Mouse (Mus musculus): Measurements from ENCODE around the gene Tgfbr3. TPM values are rescaled to one million over a fixed set of nuclear protein-coding genes. Genes with fewer than 3 reads are reported as not detected.

Tgfbr3 gene
- polyA plus RNA-seq, 1 experiment from 2014 or later: 19.2 TPM

DNA sequence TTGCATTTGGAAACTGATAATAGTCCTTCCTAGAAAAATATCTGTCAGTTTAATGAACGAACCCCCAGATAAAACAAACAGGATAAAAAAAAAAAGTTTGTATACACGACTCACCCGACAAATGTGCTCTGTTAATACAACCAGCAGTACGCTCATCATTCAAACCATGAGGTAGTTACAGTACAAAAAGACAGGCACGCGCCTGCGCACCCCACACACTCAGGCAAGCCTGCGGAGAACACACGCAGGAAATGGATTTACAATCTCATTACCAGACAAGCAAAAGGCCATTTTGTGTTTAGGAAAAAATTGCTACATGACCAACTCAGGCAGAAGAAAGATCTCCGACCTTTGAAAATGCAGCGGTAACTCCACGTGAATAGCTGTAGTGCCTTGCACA is 182.6 kb downstream of the Tgfbr3 start:
- no peak for ATAC-seq
- 76% methylated on average over 12 of the region's 12 CpGs for WGBS (ENCODE audit: insufficient replicate concordance)
- Histone ChIP-seq H3K4me3 (no peak overlapping the region), H3K27ac (no peak overlapping the region), H3K9me3 (replicated peaks) (no peaks in the 10 kb centered on the region), H3K27me3 (replicated peaks) (no peaks in the 10 kb centered on the region), H3K4me1 (peaks cover 22% of the 10 kb centered on the region), H3K9ac (no peak overlapping the region), H3K4me2 (no peak overlapping the region), H3K36me3 (peaks cover 13% of the 10 kb centered on the region)

DNA sequence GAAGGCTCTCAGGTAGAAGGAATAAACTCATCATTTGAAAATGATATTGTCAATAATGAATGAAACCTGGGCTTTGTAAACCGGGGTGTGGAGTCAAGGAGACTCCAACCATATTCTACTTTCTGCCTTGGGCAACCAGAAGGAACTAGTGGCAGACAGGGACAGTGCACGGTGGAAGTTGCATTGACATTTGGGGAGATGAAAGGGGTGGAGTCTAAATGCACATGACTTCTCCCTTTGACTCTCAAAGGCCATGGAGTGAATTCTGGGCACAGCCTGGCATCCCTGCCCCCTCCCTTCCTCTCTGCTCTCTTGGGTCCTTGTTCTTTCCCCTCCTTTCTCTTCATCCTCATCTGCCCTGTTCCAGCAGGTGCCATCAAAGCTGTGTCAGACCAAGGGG is 183.3 kb downstream of the Tgfbr3 start:
- Histone ChIP-seq H3K4me2 (no peak overlapping the region), H3K36me3 (peaks cover 13% of the 10 kb centered on the region), H3K27me3 (replicated peaks) (no peaks in the 10 kb centered on the region), H3K4me3 (no peak overlapping the region), H3K4me1 (peaks cover 17% of the 10 kb centered on the region), H3K9me3 (replicated peaks) (no peaks in the 10 kb centered on the region), H3K9ac (no peak overlapping the region), H3K27ac (no peak overlapping the region)
- ATAC-seq: no peak
- WGBS (ENCODE audit: insufficient replicate concordance): 49% methylated on average over 2 of the region's 2 CpGs

DNA sequence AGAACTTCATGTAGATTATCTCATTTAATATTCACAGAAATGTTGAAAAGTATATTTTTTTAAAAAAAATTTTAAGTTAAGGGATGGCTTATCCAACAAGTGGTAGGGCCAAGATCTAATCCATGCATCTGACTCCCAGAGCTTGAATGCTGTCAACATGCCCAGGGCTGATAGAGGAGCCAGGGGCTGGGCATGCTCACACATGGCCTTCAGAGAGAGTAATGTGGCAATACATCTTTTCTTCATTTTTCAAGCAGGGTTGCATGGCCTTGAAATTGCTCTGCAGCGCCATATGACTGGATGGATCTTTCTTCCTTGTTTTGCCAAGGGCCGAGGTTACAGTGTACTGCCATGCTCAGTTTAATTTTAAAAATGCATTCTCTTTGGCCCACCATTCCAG is 185.8 kb downstream of the Tgfbr3 start:
- Histone ChIP-seq H3K4me3 (no peak overlapping the region), H3K4me1 (peaks cover 5% of the 10 kb centered on the region; the same call in 1 of the 2 replicates), H3K9me3 (replicated peaks) (no peaks in the 10 kb centered on the region), H3K4me2 (no peak overlapping the region), H3K9ac (no peak overlapping the region), H3K27ac (no peak overlapping the region), H3K36me3 (peaks cover 3% of the 10 kb centered on the region; the same call in 1 of the 2 replicates), H3K27me3 (replicated peaks) (no peaks in the 10 kb centered on the region)
- no peak for ATAC-seq
- 81% methylated on average over 2 of the region's 2 CpGs for WGBS (ENCODE audit: insufficient replicate concordance)

DNA sequence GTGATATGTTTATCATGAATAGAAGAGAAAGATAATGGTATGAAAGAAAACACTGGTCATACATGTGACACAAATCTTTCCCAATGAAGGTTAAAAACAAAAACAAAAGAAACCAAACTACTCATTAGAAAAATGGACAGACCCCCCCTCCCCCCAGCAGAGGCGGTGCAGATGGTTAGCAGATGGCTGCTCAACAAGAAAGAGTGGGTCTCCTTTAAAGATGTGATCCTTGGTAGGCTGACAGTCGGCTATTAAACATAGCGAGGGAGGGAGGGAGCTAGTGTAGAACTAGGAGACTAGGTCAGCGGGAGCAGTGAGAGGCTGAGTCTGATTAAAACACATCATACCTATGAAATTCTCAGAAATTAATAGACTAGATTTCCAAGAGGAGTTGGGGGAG is 186.5 kb downstream of the Tgfbr3 start:
- no peak overlapping the region for H3K4me2 ChIP-seq
- H3K27ac ChIP-seq: no peak overlapping the region
- no peak overlapping the region for H3K4me3 ChIP-seq
- ATAC-seq: no peak
- no peak overlapping the region for H3K9ac ChIP-seq
- 66% methylated on average over 4 of the region's 4 CpGs for WGBS (ENCODE audit: insufficient replicate concordance)
- H3K4me1 ChIP-seq: peaks cover 7% of the 10 kb centered on the region
- no peaks in the 10 kb centered on the region for H3K9me3 ChIP-seq (replicated peaks)
- H3K36me3 ChIP-seq: no peaks in the 10 kb centered on the region
- no peaks in the 10 kb centered on the region for H3K27me3 ChIP-seq (replicated peaks)

DNA sequence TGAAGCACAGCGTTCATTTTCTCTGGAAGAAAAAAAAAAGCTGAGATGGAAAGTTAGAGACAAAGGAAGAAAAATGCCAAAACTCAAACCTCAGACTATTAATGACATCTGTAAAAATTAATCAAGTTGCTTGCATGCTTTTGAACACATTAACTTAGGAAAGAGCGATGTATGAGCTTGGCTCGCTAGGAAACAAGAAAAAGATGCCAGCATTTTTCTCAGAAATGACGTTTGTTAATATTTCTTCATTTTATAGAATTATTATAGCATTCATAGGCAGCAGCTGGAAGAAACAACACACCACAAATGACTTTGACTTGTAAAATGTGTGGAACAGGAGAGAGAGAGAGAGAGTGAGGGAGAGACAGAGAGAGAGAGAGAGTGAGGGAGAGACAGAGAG is 187.7 kb downstream of the Tgfbr3 start:
- WGBS (ENCODE audit: insufficient replicate concordance): 67% methylated on average over 4 of the region's 4 CpGs
- Histone ChIP-seq H3K27me3 (replicated peaks) (no peaks in the 10 kb centered on the region), H3K9ac (no peak overlapping the region), H3K4me2 (no peak overlapping the region), H3K36me3 (no peaks in the 10 kb centered on the region), H3K27ac (no peak overlapping the region), H3K4me1 (peaks cover 20% of the 10 kb centered on the region), H3K9me3 (replicated peaks) (no peaks in the 10 kb centered on the region), H3K4me3 (no peak overlapping the region)
- ATAC-seq: no peak

DNA sequence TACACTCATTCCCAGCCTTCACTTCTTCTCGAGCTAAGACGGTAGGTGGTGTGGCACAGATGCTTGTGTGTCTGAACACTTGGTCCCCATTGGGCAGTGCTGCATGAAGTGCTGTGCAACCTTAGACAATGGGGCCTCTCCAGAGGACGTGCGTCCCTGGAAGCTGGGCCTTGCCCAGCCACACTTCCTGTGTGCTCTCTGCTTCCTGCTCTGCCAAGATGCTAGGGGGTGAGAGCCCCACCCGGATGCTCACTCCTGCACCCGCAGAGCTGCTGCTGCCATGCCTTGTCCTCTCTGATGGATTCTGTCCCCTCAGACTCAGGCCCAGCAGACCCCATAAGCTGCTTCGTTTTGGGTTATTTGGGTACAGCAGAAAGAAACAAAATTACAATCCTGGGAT is 188.3 kb downstream of the Tgfbr3 start:
- Histone ChIP-seq H3K9me3 (replicated peaks) (no peaks in the 10 kb centered on the region), H3K4me1 (peaks cover 25% of the 10 kb centered on the region), H3K4me2 (no peak overlapping the region), H3K27ac (no peak overlapping the region), H3K27me3 (replicated peaks) (no peaks in the 10 kb centered on the region), H3K4me3 (no peak overlapping the region), H3K36me3 (no peaks in the 10 kb centered on the region), H3K9ac (no peak overlapping the region)
- WGBS (ENCODE audit: insufficient replicate concordance): 47% methylated on average over 7 of the region's 7 CpGs
- no peak for ATAC-seq

DNA sequence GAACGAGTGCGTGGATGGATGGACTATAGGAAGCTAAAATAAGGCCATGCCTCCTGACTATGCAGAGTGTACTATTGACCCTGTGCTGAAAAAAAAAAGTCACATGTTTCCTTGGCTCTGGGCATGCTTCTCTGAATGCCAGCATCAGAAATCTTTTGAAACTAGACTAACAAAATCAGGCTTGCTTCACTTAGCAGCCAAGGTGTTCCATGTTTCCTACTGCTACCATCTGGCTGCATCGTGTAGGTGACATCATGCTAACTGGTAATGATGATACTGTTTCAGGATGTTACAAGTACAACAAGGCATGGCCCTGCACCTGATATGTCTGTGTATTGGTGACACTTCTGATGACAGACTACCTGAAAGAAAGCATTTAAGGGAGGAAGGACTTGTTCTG is 189.8 kb downstream of the Tgfbr3 start:
- WGBS (ENCODE audit: insufficient replicate concordance): 78% methylated on average over 3 of the region's 3 CpGs
- Histone ChIP-seq H3K27ac (no peak overlapping the region), H3K4me1 (peaks cover 25% of the 10 kb centered on the region), H3K36me3 (no peaks in the 10 kb centered on the region), H3K4me3 (no peak overlapping the region), H3K4me2 (no peak overlapping the region), H3K9me3 (replicated peaks) (no peaks in the 10 kb centered on the region), H3K9ac (no peak overlapping the region), H3K27me3 (replicated peaks) (no peaks in the 10 kb centered on the region; the same call in 1 of the 2 replicates)
- ATAC-seq: no peak

DNA sequence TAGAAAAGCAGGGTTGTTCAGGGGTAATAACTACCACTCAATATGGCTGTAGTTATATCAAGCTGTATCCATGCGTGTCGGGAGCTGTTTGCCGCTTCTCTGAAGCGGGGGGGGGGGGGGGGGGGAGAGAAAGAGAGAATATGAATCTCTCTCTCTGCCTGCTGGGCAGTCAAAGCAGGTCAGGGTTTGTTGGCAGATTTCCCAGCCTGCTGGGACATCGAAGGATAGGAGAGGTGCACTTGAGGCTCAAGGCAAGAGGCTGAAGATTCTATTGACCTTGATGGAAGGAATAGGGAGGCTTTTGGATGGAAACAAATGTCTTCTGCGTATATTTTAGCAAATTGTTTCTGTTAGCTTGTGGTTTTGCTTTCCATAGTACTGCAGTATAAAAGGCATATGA is 190.4 kb downstream of the Tgfbr3 start:
- Histone ChIP-seq H3K4me3 (no peak overlapping the region), H3K27ac (no peak overlapping the region), H3K4me1 (peaks cover 25% of the 10 kb centered on the region), H3K9ac (no peak overlapping the region), H3K9me3 (replicated peaks) (no peaks in the 10 kb centered on the region), H3K36me3 (no peaks in the 10 kb centered on the region), H3K27me3 (replicated peaks) (no peaks in the 10 kb centered on the region; the same call in 1 of the 2 replicates), H3K4me2 (no peak overlapping the region)
- ATAC-seq: no peak
- WGBS (ENCODE audit: insufficient replicate concordance): 74% methylated on average over 5 of the region's 6 CpGs

DNA sequence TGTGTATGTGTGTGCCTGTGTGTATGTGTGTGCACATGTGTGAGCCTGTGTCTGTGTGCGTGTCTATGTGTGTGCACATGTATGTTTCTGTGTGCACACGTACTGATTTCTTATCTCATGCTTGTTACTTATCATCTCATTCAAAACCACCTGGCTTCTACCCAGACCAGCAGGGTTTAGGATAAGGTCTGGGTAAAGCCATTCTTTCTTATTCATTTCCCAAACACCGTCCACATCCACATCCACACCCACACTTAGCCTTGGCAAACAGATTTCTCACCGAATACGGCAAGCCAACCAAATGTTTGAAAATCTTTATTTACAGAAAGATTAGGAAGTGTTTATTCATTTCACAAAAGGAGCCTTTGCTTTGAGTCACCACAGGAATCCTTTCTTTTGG is 191.4 kb downstream of the Tgfbr3 start:
- no peak for ATAC-seq
- 62% methylated on average over 5 of the region's 5 CpGs for WGBS (ENCODE audit: insufficient replicate concordance)
- H3K27me3 ChIP-seq (replicated peaks): peaks cover 5% of the 10 kb centered on the region; the same call in 1 of the 2 replicates

DNA sequence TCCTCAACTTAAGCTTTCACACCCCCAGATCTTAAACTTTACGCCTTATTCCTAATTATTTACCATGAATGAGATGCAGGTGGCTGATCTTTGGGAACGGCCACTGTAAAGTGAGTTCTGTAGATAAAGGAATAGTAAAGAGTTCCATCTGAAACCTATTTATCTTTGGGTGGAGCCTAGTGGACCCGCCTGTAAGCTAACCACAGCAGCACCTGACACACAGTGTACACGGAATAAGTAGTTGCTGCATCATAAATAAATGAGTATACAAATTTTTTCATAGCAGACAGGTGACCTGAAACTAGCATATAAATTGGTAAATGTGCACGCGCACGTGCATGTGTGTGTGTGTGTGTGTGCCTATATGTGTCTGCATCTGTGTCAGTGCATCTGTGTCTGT is 192.1 kb downstream of the Tgfbr3 start:
- H3K27ac ChIP-seq: no peak overlapping the region
- WGBS (ENCODE audit: insufficient replicate concordance): 54% methylated on average over 7 of the region's 7 CpGs
- H3K4me1 ChIP-seq: peaks cover 27% of the 10 kb centered on the region
- no peak overlapping the region for H3K4me2 ChIP-seq
- no peak overlapping the region for H3K9ac ChIP-seq
- 0 out of 2 replicates have a peak, but pooled peaks have one; percentile 42 for ATAC-seq
- no peak overlapping the region for H3K4me3 ChIP-seq
- H3K36me3 ChIP-seq: no peaks in the 10 kb centered on the region
- peaks cover 5% of the 10 kb centered on the region; the same call in 1 of the 2 replicates for H3K27me3 ChIP-seq (replicated peaks)
- no peaks in the 10 kb centered on the region for H3K9me3 ChIP-seq (replicated peaks)

More for the DNA sequence above, 191.4 kb downstream of the Tgfbr3 start:
- H3K9ac ChIP-seq: no peak overlapping the region
- no peak overlapping the region for H3K4me2 ChIP-seq
- no peak overlapping the region for H3K27ac ChIP-seq
- no peaks in the 10 kb centered on the region for H3K9me3 ChIP-seq (replicated peaks)
- no peaks in the 10 kb centered on the region for H3K36me3 ChIP-seq
- peaks cover 25% of the 10 kb centered on the region for H3K4me1 ChIP-seq
- H3K4me3 ChIP-seq: no peak overlapping the region

DNA sequence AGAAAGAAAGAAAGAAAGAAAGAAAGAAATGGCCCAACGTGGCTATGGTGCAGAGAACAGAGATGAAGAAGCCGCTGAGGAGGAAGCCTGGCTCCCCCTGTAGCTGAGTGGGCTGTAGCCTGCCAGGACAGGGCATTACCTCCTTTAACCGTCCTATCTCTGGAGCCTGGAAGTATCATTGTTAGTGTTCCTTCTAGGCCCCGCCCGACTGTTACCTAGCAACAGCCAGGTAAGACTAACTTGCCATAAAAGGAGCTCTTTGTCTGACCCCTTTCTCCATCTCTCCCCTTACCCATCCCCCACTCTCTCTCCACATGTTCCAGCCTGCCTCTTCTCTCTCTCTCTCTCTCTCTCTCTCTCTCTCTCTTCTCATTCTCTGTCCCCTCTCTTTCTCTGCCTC is 195.2 kb downstream of the Tgfbr3 start:
- Histone ChIP-seq H3K27ac (no peak overlapping the region), H3K4me2 (no peak overlapping the region), H3K4me1 (peaks cover 25% of the 10 kb centered on the region), H3K9ac (no peak overlapping the region), H3K9me3 (replicated peaks) (no peaks in the 10 kb centered on the region), H3K36me3 (no peaks in the 10 kb centered on the region), H3K27me3 (replicated peaks) (peaks cover 5% of the 10 kb centered on the region; the same call in 1 of the 2 replicates), H3K4me3 (no peak overlapping the region)
- 53% methylated on average over 5 of the region's 5 CpGs for WGBS (ENCODE audit: insufficient replicate concordance)
- no peak for ATAC-seq

DNA sequence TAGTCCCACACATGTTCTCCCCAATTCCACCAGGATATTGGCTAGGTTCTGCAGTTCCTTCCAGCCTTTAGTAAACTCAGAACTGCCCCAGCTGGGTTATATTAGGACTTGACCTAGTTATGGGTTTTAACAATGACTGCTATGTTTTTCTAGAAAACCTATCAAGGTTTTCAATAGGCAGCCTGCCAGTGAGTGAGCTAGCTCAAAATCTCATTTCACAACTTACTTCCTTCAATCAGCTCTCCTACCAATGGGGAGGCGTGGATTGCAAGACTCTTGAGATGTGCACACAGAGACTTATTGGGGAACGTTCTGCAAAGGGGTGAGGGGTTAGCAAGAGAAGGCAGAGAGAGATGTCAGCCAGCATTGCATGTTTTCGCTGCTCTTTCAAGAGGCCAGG is 196.2 kb downstream of the Tgfbr3 start:
- peaks cover 5% of the 10 kb centered on the region; the same call in 1 of the 2 replicates for H3K27me3 ChIP-seq (replicated peaks)
- no peak overlapping the region for H3K9ac ChIP-seq
- H3K4me3 ChIP-seq: no peak overlapping the region
- no peaks in the 10 kb centered on the region for H3K36me3 ChIP-seq
- no peak overlapping the region for H3K4me2 ChIP-seq
- WGBS (ENCODE audit: insufficient replicate concordance): 66% methylated on average over 3 of the region's 3 CpGs
- H3K9me3 ChIP-seq (replicated peaks): no peaks in the 10 kb centered on the region
- no peak for ATAC-seq
- peaks cover 25% of the 10 kb centered on the region for H3K4me1 ChIP-seq
- H3K27ac ChIP-seq: no peak overlapping the region

DNA sequence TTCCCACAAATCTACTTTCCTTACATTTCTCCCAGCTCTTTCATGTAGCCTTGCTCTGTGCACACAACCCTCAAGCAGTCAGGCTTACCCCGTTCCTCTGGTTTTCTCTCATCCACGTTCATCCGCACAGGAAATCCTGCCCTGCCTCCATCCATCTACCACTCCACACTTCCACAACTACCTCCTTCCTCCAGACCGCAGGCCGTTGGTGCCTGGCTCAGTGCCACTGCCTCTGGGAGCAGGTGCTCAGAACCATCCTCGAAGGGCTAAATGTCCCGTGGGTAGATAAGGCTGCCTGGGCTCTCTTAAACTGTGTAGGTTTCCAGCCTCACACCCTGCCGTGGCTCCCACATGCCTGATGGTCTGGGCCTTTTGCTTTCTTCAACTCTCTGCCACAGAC is 197.3 kb downstream of the Tgfbr3 start:
- ATAC-seq: no peak
- H3K4me2 ChIP-seq: no peak overlapping the region
- H3K27ac ChIP-seq: no peak overlapping the region
- no peaks in the 10 kb centered on the region for H3K9me3 ChIP-seq (replicated peaks)
- H3K4me1 ChIP-seq: peaks cover 15% of the 10 kb centered on the region
- no peak overlapping the region for H3K4me3 ChIP-seq
- peaks cover 5% of the 10 kb centered on the region; the same call in 1 of the 2 replicates for H3K27me3 ChIP-seq (replicated peaks)
- no peaks in the 10 kb centered on the region for H3K36me3 ChIP-seq
- no peak overlapping the region for H3K9ac ChIP-seq
- WGBS (ENCODE audit: insufficient replicate concordance): 20% methylated on average over 8 of the region's 8 CpGs
